In genomic region chrX:128576269-128576871, GRCm38 (mm10) we compare ENCODE assay signal across 7 mouse cellular contexts.
DNase-seq lines count a peak whose midpoint lies in the region; ATAC-seq and TF ChIP-seq lines count a peak whose summit lies in the region.

No protein-coding gene starts in this region.

- DNase-seq in liver, postnatal 0 days = no peak
- DNase-seq in liver, embryonic 11.5 days (ENCODE audit: low spot score) = no peak
- DNase-seq in embryo, embryonic 10 days (ENCODE audit: low spot score) = peak; percentile 43
- peak; percentile 8 for DNase-seq in retina, postnatal 7 days (ENCODE audit: low read depth, low spot score)
- DNase-seq in cerebellum, adult 9-11 months = no peak

- H3K4me1 ChIP-seq in liver, postnatal 0 days (ENCODE audit: insufficient read depth) = no peaks in the 10 kb centered on the region
- H3K4me1 ChIP-seq in liver, embryonic 11.5 days (replicated peaks; ENCODE audit: control insufficient read depth, insufficient read depth, low read length) = no peaks in the 10 kb centered on the region
- H3K4me1 ChIP-seq in hindbrain, embryonic 13.5 days (replicated peaks) = no peaks in the 10 kb centered on the region

- H3K4me2 ChIP-seq in liver, postnatal 0 days (ENCODE audit: low read depth, low read length) = no peak overlapping the region
- no peak overlapping the region for H3K4me2 ChIP-seq in liver, embryonic 11.5 days
- H3K4me2 ChIP-seq in hindbrain, embryonic 13.5 days = no peak overlapping the region

- H3K27me3 ChIP-seq in liver, postnatal 0 days (ENCODE audit: insufficient read depth, low read length) = no peaks in the 10 kb centered on the region
- no peaks in the 10 kb centered on the region for H3K27me3 ChIP-seq in liver, embryonic 11.5 days (replicated peaks; ENCODE audit: control insufficient read depth, insufficient read depth, low read length)
- H3K27me3 ChIP-seq in hindbrain, embryonic 13.5 days = no peaks in the 10 kb centered on the region

- H3K36me3 ChIP-seq in liver, postnatal 0 days (replicated peaks; ENCODE audit: insufficient read depth, low read length) = no peaks in the 10 kb centered on the region
- H3K36me3 ChIP-seq in liver, embryonic 11.5 days (ENCODE audit: control insufficient read depth, insufficient read depth, low read length) = no peaks in the 10 kb centered on the region
- H3K36me3 ChIP-seq in hindbrain, embryonic 13.5 days = no peaks in the 10 kb centered on the region

- H3K4me3 ChIP-seq in liver, postnatal 0 days (ENCODE audit: low read depth, low read length) = no peak overlapping the region
- no peak overlapping the region for H3K4me3 ChIP-seq in liver, embryonic 11.5 days (ENCODE audit: low read depth, low read length)
- no peak overlapping the region for H3K4me3 ChIP-seq in hindbrain, embryonic 13.5 days

- no peak for TF ChIP-seq EP300 in liver, postnatal 0 days (IDR thresholded peaks at IDR 0.05; ENCODE audit: low read depth)

- no peak overlapping the region for H3K27ac ChIP-seq in liver, postnatal 0 days (ENCODE audit: low read depth)
- no peak overlapping the region for H3K27ac ChIP-seq in liver, embryonic 11.5 days (ENCODE audit: low read depth, low read length)
- H3K27ac ChIP-seq in hindbrain, embryonic 13.5 days = peak overlapping the region; percentile 30; the same call in 1 of the 2 replicates

- no peak overlapping the region for H3K9ac ChIP-seq in liver, postnatal 0 days (replicated peaks)
- H3K9ac ChIP-seq in liver, embryonic 11.5 days (ENCODE audit: low read depth, low read length) = no peak overlapping the region
- H3K9ac ChIP-seq in hindbrain, embryonic 13.5 days = no peak overlapping the region

- H3K9me3 ChIP-seq in liver, postnatal 0 days (ENCODE audit: low read length) = no peaks in the 10 kb centered on the region
- H3K9me3 ChIP-seq in liver, embryonic 11.5 days (ENCODE audit: control insufficient read depth, low read length) = no peaks in the 10 kb centered on the region
- H3K9me3 ChIP-seq in hindbrain, embryonic 13.5 days = no peaks in the 10 kb centered on the region

- 21% methylated on average over 5 of the region's 5 CpGs for WGBS in liver, postnatal 0 days (ENCODE audit: insufficient replicate concordance)
- WGBS in liver, embryonic 11.5 days = 13% methylated on average over 5 of the region's 5 CpGs
- 9% methylated on average over 5 of the region's 5 CpGs for WGBS in hindbrain, embryonic 13.5 days

- TF ChIP-seq CTCF in liver, postnatal 0 days (IDR thresholded peaks at IDR 0.05; ENCODE audit: low read depth) = peak; percentile 19; the same call in 1 of the 2 replicates

- ATAC-seq in liver, postnatal 0 days = no peak
- ATAC-seq in liver, embryonic 11.5 days (replicated peaks; ENCODE audit: low FRiP score) = no peak
- peak; percentile 77 for ATAC-seq in hindbrain, embryonic 13.5 days (ENCODE audit: low FRiP score)
- ATAC-seq in monocyte, adult 5-6 weeks (replicated peaks; ENCODE audit: insufficient number of reproducible peaks, low FRiP score, low TSS enrichment, poor library complexity, severe bottlenecking) = no peak

Comparison
In these comparisons a context has a peak if more than half of its experiments do, and no peak if none do; other contexts are left out.
1. DNase-seq: peak in embryo, embryonic 10 days (single experiment) and retina, postnatal 7 days (single experiment); none in liver, postnatal 0 days (single experiment), liver, embryonic 11.5 days (single experiment) and cerebellum, adult 9-11 months (single experiment).